Mouse (Mus musculus): ENCODE measurements around the gene Speer4d.
"Not testable (repeated sequence)": the region's sequence is repeated elsewhere in the genome, so short reads cannot be mapped to it uniquely, and the experiment has no call there.

Gene Speer4d

DNA sequence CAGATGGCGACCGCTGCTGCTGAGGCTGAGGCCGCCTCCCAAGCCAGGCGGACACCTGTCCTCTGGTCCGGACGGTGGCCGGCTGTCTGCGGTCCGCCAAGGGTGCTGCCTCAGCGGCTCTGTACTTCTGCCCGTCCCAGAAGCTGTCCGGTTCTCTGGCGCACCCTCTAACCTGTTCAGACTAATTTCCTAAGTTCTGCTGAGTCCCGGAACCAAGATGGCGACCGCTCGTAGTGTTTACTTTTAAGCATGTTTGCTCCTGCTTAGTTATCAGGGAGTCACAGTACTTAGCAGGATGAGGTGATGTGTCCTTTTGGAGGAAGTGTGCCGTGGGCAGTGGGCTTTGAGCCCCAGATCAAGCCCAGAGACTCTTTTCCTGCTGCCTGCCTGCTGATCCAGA lies 51.9 kb downstream of the Speer4d start:
- DNase-seq (ENCODE audit: low spot score in 2 of 2), result not testable (repeated sequence)
